Mouse (Mus musculus) layer of hippocampus, adult 18-20 months (tissue): ENCODE results near the gene Chchd1. TPM values are rescaled to one million over a fixed set of nuclear protein-coding genes. Genes with fewer than 3 reads are reported as not detected.
A peak's percentile ranks its signal among the peaks of the same experiment; 100 is the strongest.
"Not testable (repeated sequence)": the region's sequence is repeated elsewhere in the genome, so short reads cannot be mapped to it uniquely, and the experiment has no call there.

Experiments used
- DNase-seq, 2 experiments: peaks; one replicate each; pipeline ENCODE4 v3.0.0; 2022; ENCODE audit warnings: low spot score in 2 of 2
- total RNA-seq, 2 experiments: library from RNA; stranded (reverse); gene quantifications; 2 replicates each; pipeline ENCODE4 v1.2.3; 2021

Chchd1 gene
- total RNA-seq, 2 experiments from 2014 or later: 53.1 to 53.3 TPM

DNA sequence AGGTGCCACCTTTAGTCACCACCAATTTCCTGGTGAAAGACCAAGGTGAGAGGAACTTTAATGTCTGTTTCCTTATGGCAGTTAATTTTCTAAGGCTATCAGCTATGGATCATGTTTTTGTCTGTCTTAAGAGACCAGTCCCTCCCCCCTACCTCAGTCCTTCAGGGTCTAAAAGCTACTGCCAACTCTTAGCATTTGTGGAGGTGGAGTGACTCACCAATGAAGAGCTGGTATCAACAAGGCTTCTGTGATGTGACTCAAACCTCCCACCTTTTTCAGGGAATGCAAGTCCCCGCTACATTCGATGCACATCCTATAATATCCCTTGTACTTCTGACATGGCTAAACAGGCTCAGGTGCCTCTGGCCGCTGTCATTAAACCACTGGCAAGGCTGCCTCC lies 16.2 kb upstream of the Chchd1 start:
- DNase-seq: peak in 1 of 2 experiments; percentile 49

- DNase-seq: no peak
Measured at GRCm38 (mm10) chr14:20689009-20689408, 13.8 kb upstream of the Chchd1 start.

- no peak for DNase-seq
Measured at GRCm38 (mm10) chr14:20691772-20692171, 11.0 kb upstream of the Chchd1 start.

- DNase-seq: no peak
Measured at GRCm38 (mm10) chr14:20693589-20694101, 9.2 kb upstream of the Chchd1 start.

DNA sequence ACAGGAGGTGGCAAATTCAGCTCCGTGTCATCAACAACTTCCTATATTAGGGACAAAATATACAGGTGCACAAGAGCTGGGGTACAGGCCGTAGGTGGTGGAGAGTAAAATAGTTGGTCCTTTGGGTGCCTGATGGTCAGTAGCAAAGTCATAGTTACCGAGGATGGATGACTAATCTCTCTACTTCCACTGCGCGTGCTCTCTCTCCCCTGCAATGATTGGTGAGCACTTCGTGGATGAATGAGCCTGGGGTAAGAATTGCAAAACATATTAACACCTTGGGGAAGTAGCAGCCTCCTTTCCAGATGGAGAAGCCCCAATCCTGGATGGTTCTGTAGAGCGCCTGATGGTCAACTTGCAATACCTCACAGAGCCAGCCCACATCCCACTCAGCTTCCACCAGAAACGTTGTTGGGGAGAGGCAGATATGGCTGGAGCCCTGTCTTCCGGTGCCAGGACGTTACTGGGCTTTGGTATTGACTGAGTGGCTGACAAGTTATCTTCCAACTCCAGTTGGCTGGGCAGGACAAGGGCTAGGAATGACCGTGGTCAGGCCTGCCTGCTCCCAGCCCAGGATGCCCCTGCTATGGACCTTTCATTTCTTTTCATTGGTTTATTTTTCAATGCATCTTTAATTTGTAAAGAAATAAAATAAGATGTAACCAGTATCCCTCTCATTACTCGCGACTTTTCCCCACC lies 8.5 kb upstream of the Chchd1 start:
- no peak for DNase-seq

DNA sequence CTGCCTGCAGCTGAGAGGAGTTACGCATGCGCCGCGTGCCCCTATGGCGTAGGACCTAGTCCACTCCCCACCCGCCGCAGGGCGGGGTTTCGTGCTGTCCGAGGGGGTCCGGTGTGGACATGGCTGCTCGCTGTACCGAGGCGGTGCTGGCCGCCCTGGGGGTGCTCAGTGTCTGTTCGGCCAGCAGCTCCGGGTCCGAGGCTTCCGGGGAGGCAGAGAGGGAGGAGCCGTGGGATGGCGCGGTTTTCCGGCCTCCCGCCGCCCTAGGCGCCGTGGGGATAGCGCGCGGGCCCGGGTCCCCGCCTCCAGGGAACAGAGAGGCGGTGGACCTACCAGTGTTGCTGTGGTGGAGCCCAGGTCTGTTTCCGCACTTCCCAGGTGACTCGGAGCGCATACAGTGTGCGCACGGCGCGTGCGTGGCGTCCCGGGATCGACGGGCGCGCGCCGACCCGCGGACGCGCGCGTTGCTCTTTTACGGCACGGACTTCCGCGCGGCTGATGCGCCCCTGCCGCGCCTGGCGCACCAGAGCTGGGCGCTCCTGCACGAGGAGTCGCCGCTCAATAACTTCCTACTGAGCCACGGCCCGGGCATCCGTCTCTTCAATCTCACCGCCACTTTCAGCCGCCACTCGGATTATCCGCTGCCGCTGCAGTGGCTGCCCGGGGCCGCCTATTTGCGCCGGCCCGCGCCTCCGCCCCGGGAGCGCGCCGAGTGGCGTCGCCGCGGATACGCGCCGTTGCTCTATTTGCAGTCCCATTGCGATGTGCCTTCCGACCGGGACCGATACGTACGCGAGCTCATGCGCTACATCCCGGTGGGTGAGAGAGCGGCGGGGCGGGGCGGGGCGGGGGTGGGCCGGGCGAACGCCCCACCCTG lies 7.7 kb upstream of the Chchd1 start, which contains the start of gene Fut11:
Gene Fut11, plus strand, starts transcription at position 85 of the 877 bp plus-strand sequence.
- DNase-seq: peak; percentile 84 to 85

GRCm38 (mm10) chr14:20695761-20696520 lies 6.9 kb upstream of the Chchd1 start:
- DNase-seq: peak in 1 of 2 experiments; percentile 21

DNA sequence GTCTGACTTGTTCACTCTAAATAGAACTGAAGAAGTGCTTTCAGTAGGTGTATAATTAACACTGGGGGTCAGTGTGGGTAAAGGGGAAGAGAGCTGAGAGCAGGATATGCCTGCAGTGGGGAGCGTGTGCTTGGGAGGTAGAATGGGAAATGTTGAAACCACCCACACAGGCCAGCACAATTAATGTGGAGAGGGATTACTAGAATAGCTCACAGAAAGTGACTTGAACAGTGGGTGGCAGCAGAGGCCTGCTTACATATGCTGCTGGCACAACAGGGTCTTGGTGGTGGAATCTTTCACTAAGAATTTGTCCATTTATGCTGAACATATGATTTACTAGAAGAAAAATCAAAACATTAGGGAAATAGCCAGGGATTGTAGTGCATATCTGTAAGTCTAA lies 5.8 kb upstream of the Chchd1 start:
- peak in 1 of 2 experiments; percentile 87 for DNase-seq

DNA sequence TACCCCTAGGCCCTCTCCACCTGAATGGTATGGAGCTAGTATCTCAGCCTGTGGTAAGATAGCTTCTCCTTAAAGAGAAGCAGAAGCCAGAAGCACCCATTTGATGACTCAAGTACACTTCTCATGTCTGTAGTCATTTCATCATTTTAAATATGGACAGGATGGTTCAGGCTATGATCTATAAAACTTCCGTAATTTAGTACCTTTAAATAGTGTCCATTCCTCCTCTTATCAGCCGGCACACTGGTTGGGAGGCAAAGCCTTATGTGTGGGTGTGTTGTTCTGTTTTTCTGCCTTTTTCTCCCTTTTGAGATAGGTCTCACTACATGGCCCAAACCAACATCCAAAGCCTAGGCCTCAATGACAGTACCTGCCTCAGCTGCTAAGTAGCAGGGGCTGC lies 4.3 kb upstream of the Chchd1 start:
- DNase-seq: no peak

- no peak for DNase-seq
Measured at GRCm38 (mm10) chr14:20700362-20700761, 2.4 kb upstream of the Chchd1 start.

DNA sequence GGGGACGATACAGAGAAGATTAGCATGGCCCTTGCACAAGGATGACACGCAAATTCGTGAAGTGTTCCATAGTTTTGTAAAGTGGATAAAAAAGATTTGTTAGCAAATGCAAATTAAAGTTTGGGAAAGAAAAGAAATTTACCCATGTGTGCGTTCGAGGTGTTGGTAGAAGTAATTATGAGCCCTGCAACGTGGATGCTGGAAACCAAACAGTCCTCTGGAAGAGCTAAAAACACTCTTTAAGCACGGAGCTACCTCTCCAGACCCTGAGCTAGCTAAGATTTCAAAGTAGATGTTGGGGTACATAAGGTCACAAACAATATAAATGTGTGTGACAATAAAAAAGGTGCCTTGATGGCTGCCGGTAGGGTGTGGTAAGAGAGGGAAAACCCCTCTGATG lies 1.3 kb upstream of the Chchd1 start:
- DNase-seq: no peak

- no peak for DNase-seq
Measured at GRCm38 (mm10) chr14:20702096-20702740, 588 bp upstream of the Chchd1 start.

GRCm38 (mm10) chr14:20703461-20703860 lies 655 bp downstream of the Chchd1 start:
- not testable (repeated sequence) for DNase-seq

GRCm38 (mm10) chr14:20707201-20708190 lies 4.7 kb downstream of the Chchd1 start, which contains the start of gene Zswim8:
Zswim8 (plus strand) TSS chr14:20707552.
- DNase-seq: peak; percentile 90 to 95

- DNase-seq: no peak
Measured at GRCm38 (mm10) chr14:20708239-20708638, 5.4 kb downstream of the Chchd1 start.

DNA sequence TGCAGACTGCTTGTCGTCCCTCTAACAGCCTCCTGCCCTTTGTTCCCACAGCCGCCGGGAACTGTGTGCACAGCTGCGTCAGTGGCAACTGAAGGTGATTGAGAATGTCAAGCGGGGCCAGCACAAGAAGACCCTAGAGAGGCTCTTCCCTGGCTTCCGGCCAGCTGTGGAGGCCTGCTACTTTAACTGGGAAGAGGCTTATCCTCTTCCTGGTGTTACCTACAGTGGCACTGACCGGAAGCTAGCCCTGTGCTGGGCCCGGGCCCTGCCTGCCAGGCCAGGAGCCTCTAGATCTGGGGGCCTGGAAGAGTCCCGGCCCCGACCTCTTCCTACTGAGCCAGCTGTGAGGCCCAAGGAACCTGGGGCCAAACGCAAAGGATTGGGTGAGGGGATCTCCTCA lies 11.0 kb downstream of the Chchd1 start:
- no peak for DNase-seq

GRCm38 (mm10) chr14:20718443-20718842 lies 15.6 kb downstream of the Chchd1 start:
- DNase-seq: no peak

- DNase-seq: no peak
Measured at GRCm38 (mm10) chr14:20719767-20720166, 17.0 kb downstream of the Chchd1 start.

DNA sequence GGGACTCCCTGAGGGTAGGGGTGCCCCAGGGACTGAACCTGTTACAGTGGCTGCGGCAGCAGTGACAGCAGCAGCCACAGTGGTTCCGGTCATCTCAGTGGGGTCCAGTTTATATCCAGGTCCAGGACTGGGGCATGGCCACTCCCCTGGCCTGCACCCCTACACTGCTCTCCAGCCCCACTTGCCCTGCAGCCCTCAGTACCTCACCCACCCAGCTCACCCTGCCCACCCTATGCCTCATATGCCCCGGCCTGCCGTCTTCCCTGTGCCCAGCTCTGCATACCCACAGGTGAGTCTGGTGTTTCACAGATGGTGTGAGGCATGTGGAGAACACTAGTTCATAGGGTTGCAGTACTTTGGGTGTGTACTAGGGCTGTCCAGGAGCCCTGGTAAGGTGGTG lies 18.6 kb downstream of the Chchd1 start:
- no peak for DNase-seq
